In the genomic region with DNA sequence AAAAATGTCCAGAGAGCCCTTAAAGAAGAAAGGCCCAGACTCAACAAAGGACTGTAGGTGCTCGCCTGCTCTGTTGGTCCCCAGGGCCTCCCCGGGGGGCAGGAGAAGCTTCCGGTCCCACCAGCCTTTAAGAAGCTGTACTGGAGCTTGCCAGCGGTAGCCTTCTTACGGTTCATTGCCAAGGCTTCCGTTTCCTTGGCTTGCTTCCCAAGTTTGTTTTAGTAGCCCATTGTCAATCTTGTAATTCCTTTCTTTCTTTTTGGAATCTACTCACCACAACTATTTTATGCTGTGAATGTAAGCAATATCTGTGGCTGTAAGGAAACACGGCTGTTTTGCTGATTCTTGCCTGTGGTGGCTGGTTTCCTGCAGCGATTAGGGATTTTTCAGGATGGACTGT, we compare ENCODE assay signal across 9 mouse cellular contexts. TPM values are rescaled to one million over a fixed set of nuclear protein-coding genes. Genes with fewer than 3 reads are reported as not detected.
DNase-seq lines count a peak whose midpoint lies in the region; ATAC-seq lines count a peak whose summit lies in the region.
"Had no signal": no experiment of that assay in that cellular context is flagged by ENCODE, and none has a peak within 500 bp of the region (broad histone marks: within the 10 kb centered on the region; RNA-seq: fewer than 3 reads in every experiment).

No protein-coding gene starts in this region.

- H3K36me3 ChIP-seq in neural tube, embryonic 13.5 days, result peaks cover 18% of the 10 kb centered on the region; the same call in 1 of the 2 replicates
- peaks cover 6% of the 10 kb centered on the region; the same call in 1 of the 2 replicates for H3K36me3 ChIP-seq in hindbrain, embryonic 16.5 days (ENCODE audit: control insufficient read depth, insufficient read depth, low read length)

- 63% methylated on average over 8 of the region's 8 CpGs for WGBS in neural tube, embryonic 13.5 days
- WGBS in hindbrain, embryonic 16.5 days, result 56% methylated on average over 8 of the region's 8 CpGs

- no peak overlapping the region for H3K4me3 ChIP-seq in neural tube, embryonic 13.5 days
- H3K4me3 ChIP-seq in hindbrain, embryonic 16.5 days (ENCODE audit: low read length), result no peak overlapping the region

- DNase-seq in adrenal gland, adult 2 months, result peak; percentile 7
- DNase-seq in adrenal gland, postnatal 4 days (ENCODE audit: low spot score in 2 of 2), result no peak
- DNase-seq in neural tube, embryonic 10.5 days (ENCODE audit: extremely low spot score, low spot score), result no peak
- peak; percentile 67 for DNase-seq in lung, postnatal 25 days (ENCODE audit: low spot score)
- no peak for DNase-seq in spleen, adult 12 weeks (ENCODE audit: low spot score)
- no peak for DNase-seq in B cell, adult 2 months

- no peak for ATAC-seq in neural tube, embryonic 13.5 days (ENCODE audit: low read depth)
- ATAC-seq in hindbrain, embryonic 16.5 days, result no peak

- no peaks in the 10 kb centered on the region for H3K4me1 ChIP-seq in neural tube, embryonic 13.5 days (replicated peaks)
- no peaks in the 10 kb centered on the region for H3K4me1 ChIP-seq in hindbrain, embryonic 16.5 days (ENCODE audit: control insufficient read depth, insufficient read depth, low read depth, low read length)

- H3K9ac ChIP-seq in neural tube, embryonic 13.5 days, result no peak overlapping the region
- H3K9ac ChIP-seq in hindbrain, embryonic 16.5 days (ENCODE audit: low read depth, low read length), result no peak overlapping the region

- H3K27me3 ChIP-seq in neural tube, embryonic 13.5 days, result no peaks in the 10 kb centered on the region
- no peaks in the 10 kb centered on the region for H3K27me3 ChIP-seq in hindbrain, embryonic 16.5 days (replicated peaks; ENCODE audit: control insufficient read depth, insufficient read depth, low read length)

- no peaks in the 10 kb centered on the region for H3K9me3 ChIP-seq in neural tube, embryonic 13.5 days
- no peaks in the 10 kb centered on the region for H3K9me3 ChIP-seq in hindbrain, embryonic 16.5 days (ENCODE audit: control insufficient read depth, low read length)

- H3K4me2 ChIP-seq in neural tube, embryonic 13.5 days, result no peak overlapping the region
- H3K4me2 ChIP-seq in hindbrain, embryonic 16.5 days (ENCODE audit: low read length), result no peak overlapping the region

- H3K27ac ChIP-seq in neural tube, embryonic 13.5 days (replicated peaks), result 0 out of 2 replicates have a peak overlapping the region, but pooled peaks have one; percentile 28
- 0 out of 2 replicates have a peak overlapping the region, but pooled peaks have one; percentile 59 for H3K27ac ChIP-seq in hindbrain, embryonic 16.5 days (ENCODE audit: low read depth, low read length)

RNA-seq across cellular contexts. Expression of gene Acad11, which starts 25.4 kb away (rescaled TPM):
- 10 to 100 TPM; 78.7 to 91.9 TPM for total RNA-seq in adrenal gland, adult 2 months (2021)
- polyA plus RNA-seq in adrenal gland, adult 2 months (2012; rRNA removed), result 33.0 and 40.1 TPM in 2 replicates
- total RNA-seq in adrenal gland, postnatal 4 days (2021), result 10 to 100 TPM; 33.8 to 42.7 TPM
- 7.4 and 8.1 TPM in 2 replicates for polyA plus RNA-seq in neural tube, embryonic 13.5 days (2015; fragmentation: Nextera tagmentation; extraction: Ambion mirVana)
- polyA plus RNA-seq in hindbrain, embryonic 16.5 days (2015; fragmentation: Nextera tagmentation; extraction: Ambion mirVana), result 8.1 and 8.9 TPM in 2 replicates

RNA-seq across cellular contexts. Expression of gene Uba5, which starts 25.6 kb away (rescaled TPM):
- 10 to 100 TPM; 40.6 to 46.4 TPM for total RNA-seq in adrenal gland, adult 2 months (2021)
- 15.0 and 18.0 TPM in 2 replicates for polyA plus RNA-seq in adrenal gland, adult 2 months (2012; rRNA removed)
- total RNA-seq in adrenal gland, postnatal 4 days (2021), result 10 to 100 TPM; 36.9 to 40.3 TPM
- 65.5 and 65.9 TPM in 2 replicates for polyA plus RNA-seq in neural tube, embryonic 13.5 days (2015; fragmentation: Nextera tagmentation; extraction: Ambion mirVana)
- 66.5 and 68.4 TPM in 2 replicates for polyA plus RNA-seq in hindbrain, embryonic 16.5 days (2015; fragmentation: Nextera tagmentation; extraction: Ambion mirVana)

RNA-seq across cellular contexts. Expression of gene Ackr4, which starts 38.2 kb away (rescaled TPM):
- total RNA-seq in adrenal gland, adult 2 months (2021), result under 1 TPM in 1 of 2 experiments, not detected in 1; 0.17 TPM
- polyA plus RNA-seq in adrenal gland, adult 2 months (2012; rRNA removed), result 0.11 and 0.12 TPM in 2 replicates
- total RNA-seq in adrenal gland, postnatal 4 days (2021), result 1 to 10 TPM; 1.2 to 1.4 TPM
- 0.77 and 0.96 TPM in 2 replicates for polyA plus RNA-seq in neural tube, embryonic 13.5 days (2015; fragmentation: Nextera tagmentation; extraction: Ambion mirVana)
- 1.8 and 2.6 TPM in 2 replicates for polyA plus RNA-seq in hindbrain, embryonic 16.5 days (2015; fragmentation: Nextera tagmentation; extraction: Ambion mirVana)

RNA-seq across cellular contexts. Expression of gene Gm28305, which starts 48.1 kb away (rescaled TPM):
- not detected for total RNA-seq in adrenal gland, adult 2 months (2021)
- polyA plus RNA-seq in adrenal gland, adult 2 months (2012; rRNA removed), result not detected in 2 replicates
- total RNA-seq in adrenal gland, postnatal 4 days (2021), result not detected
- polyA plus RNA-seq in neural tube, embryonic 13.5 days (2015; fragmentation: Nextera tagmentation; extraction: Ambion mirVana), result not detected in 2 replicates
- not detected in 2 replicates for polyA plus RNA-seq in hindbrain, embryonic 16.5 days (2015; fragmentation: Nextera tagmentation; extraction: Ambion mirVana)
- total RNA-seq: layer of hippocampus, adult 8-10 months had no signal

Comparison
In these comparisons a context has a peak if more than half of its experiments do, and no peak if none do; other contexts are left out.
1. DNase-seq: peak in adrenal gland, adult 2 months (single experiment) and lung, postnatal 25 days (single experiment); none in adrenal gland, postnatal 4 days (0 of 2), neural tube, embryonic 10.5 days (single experiment), spleen, adult 12 weeks (single experiment) and B cell, adult 2 months (0 of 2).